Mouse (Mus musculus) CH12.LX (cell line): ENCODE data around the gene Clmp. TPM values are rescaled to one million over a fixed set of nuclear protein-coding genes. Genes with fewer than 3 reads are reported as not detected.
"Not testable (repeated sequence)": the region's sequence is repeated elsewhere in the genome, so short reads cannot be mapped to it uniquely, and the experiment has no call there.

Source experiments
- DNase-seq: peaks from one replicate; pipeline ENCODE4 v3.0.0-alpha.2; 2013; ENCODE audit errors: extremely low read depth
- H3K27ac ChIP-seq: 2 replicates; pipeline ENCODE4 v1.5.1; 2012; ENCODE audit warnings: low read depth, mild to moderate bottlenecking, control low read depth, moderate library complexity; ENCODE audit not compliant: insufficient read depth
- H3K27me3 ChIP-seq: replicated peaks from 2 replicates; pipeline ENCODE3; 2012; ENCODE audit warnings: inconsistent platforms
- H3K36me3 ChIP-seq, 2 experiments: replicated peaks in 1 of 2; 2 replicates each; pipeline versions ENCODE3 to v1.6.1; 2012; ENCODE audit warnings: inconsistent platforms in 1 of 2, low read length in 1 of 2, mild to moderate bottlenecking in 1 of 2, mixed read lengths in 1 of 2, moderate library complexity in 1 of 2; ENCODE audit not compliant: control insufficient read depth in 1 of 2, insufficient read depth in 1 of 2
- H3K4me1 ChIP-seq, 2 experiments: 2 replicates each; pipeline ENCODE4 v1.6.1; 2012; ENCODE audit warnings: inconsistent platforms in 1 of 2, moderate library complexity in 1 of 2; ENCODE audit not compliant: insufficient read depth in 2 of 2, control insufficient read depth in 1 of 2
- H3K4me2 ChIP-seq: 2 replicates; pipeline ENCODE4 v1.6.1; 2012; ENCODE audit warnings: low read depth, mild to moderate bottlenecking, control low read depth; ENCODE audit not compliant: poor library complexity, insufficient read depth, severe bottlenecking
- H3K4me3 ChIP-seq, 3 experiments: fragments of 150-350 bp in 1 of 3; sonication (generic) in 1 of 3; replicated peaks in 1 of 3; 2 replicates each; pipeline versions ENCODE3 to v1.5.1; 2011 to 2012; ENCODE audit warnings: low read depth in 2 of 3, low read length in 2 of 3, mild to moderate bottlenecking in 2 of 3, moderate library complexity in 2 of 3, control low read depth in 1 of 3, improper control_type of control experiment in 1 of 3, inconsistent platforms in 1 of 3, mixed read lengths in 1 of 3; ENCODE audit not compliant: poor library complexity in 1 of 3
- H3K79me2 ChIP-seq: replicated peaks from 2 replicates; pipeline ENCODE4 v1.6.1; 2012; ENCODE audit warnings: mild to moderate bottlenecking, moderate library complexity; ENCODE audit not compliant: control insufficient read depth, poor library complexity, insufficient read depth, severe bottlenecking; ENCODE audit errors: extremely low read depth
- H3K9ac ChIP-seq: 2 replicates; pipeline ENCODE4 v1.6.1; 2012; ENCODE audit warnings: low read depth, mild to moderate bottlenecking, control low read depth, moderate library complexity; ENCODE audit not compliant: insufficient read depth
- H3K9me3 ChIP-seq: replicated peaks from 2 replicates; pipeline ENCODE3; 2012; ENCODE audit warnings: low read length, inconsistent platforms, mixed read lengths
- BHLHE40 ChIP-seq: IDR thresholded peaks from 2 replicates; pipeline ENCODE4 v1.6.1; 2011; ENCODE audit warnings: mild to moderate bottlenecking, low read depth, low read length, improper control_type of control experiment
- E2F4 ChIP-seq: IDR thresholded peaks from 2 replicates; pipeline ENCODE4 v1.6.1; 2011; ENCODE audit warnings: low read depth, low read length, improper control_type of control experiment; ENCODE audit not compliant: insufficient replicate concordance
- HCFC1 ChIP-seq: IDR thresholded peaks from 2 replicates; pipeline ENCODE4 v1.6.1; 2012; ENCODE audit warnings: low read depth, mild to moderate bottlenecking, inconsistent platforms, low read length, improper control_type of control experiment
- JUN ChIP-seq: IDR thresholded peaks from 2 replicates; pipeline ENCODE4 v1.6.1; 2011; ENCODE audit warnings: low read depth, mild to moderate bottlenecking, low read length, improper control_type of control experiment, moderate library complexity; ENCODE audit not compliant: insufficient read depth
- JUND ChIP-seq: conservative IDR thresholded peaks from 2 replicates; pipeline ENCODE4 v1.6.1; 2011; ENCODE audit warnings: low read depth, low read length, improper control_type of control experiment
- KAT2A ChIP-seq: IDR thresholded peaks from 2 replicates; pipeline ENCODE4 v1.6.1; 2012; ENCODE audit warnings: low read length, improper control_type of control experiment, inconsistent platforms; ENCODE audit not compliant: insufficient replicate concordance
- MEF2A ChIP-seq: IDR thresholded peaks from 2 replicates; pipeline ENCODE4 v1.6.1; 2014; ENCODE audit warnings: low read depth, mild to moderate bottlenecking, inconsistent platforms, low read length, improper control_type of control experiment, borderline replicate concordance
- MXI1 ChIP-seq: IDR thresholded peaks from 2 replicates; pipeline ENCODE4 v1.6.1; 2011; ENCODE audit warnings: mild to moderate bottlenecking, low read depth, low read length, improper control_type of control experiment
- MYC ChIP-seq: IDR thresholded peaks from 2 replicates; pipeline ENCODE4 v1.6.1; 2011; ENCODE audit warnings: low read depth, mild to moderate bottlenecking, improper control_type of control experiment, low read length
- POLR2A ChIP-seq: IDR thresholded peaks from 2 replicates; pipeline ENCODE4 v1.6.1; 2011; ENCODE audit warnings: low read depth, mild to moderate bottlenecking, improper control_type of control experiment, low read length
- POLR2AphosphoS2 ChIP-seq: IDR thresholded peaks from 2 replicates; pipeline ENCODE4 v1.6.1; 2011; ENCODE audit warnings: low read depth, low read length, improper control_type of control experiment
- TCF12 ChIP-seq: IDR thresholded peaks from 2 replicates; pipeline ENCODE4 v1.6.1; 2014; ENCODE audit warnings: low read depth, mild to moderate bottlenecking, inconsistent platforms, low read length, improper control_type of control experiment
- UBTF ChIP-seq: IDR thresholded peaks from 2 replicates; pipeline ENCODE4 v1.6.1; 2012; ENCODE audit warnings: low read depth, mild to moderate bottlenecking, inconsistent platforms, low read length, improper control_type of control experiment, moderate library complexity
- USF1 ChIP-seq: IDR thresholded peaks from 2 replicates; pipeline ENCODE4 v1.6.1; 2014; ENCODE audit warnings: low read depth, mild to moderate bottlenecking, inconsistent platforms, low read length, improper control_type of control experiment
- ZKSCAN1 ChIP-seq: IDR thresholded peaks from 2 replicates; pipeline ENCODE4 v1.6.1; 2012; ENCODE audit warnings: low read depth, inconsistent platforms, low read length, improper control_type of control experiment, borderline replicate concordance
- ZMIZ1 ChIP-seq: IDR thresholded peaks from 2 replicates; pipeline ENCODE4 v1.6.1; 2012; ENCODE audit warnings: low read depth, mild to moderate bottlenecking, inconsistent platforms, low read length, improper control_type of control experiment
- ZNF384 ChIP-seq: IDR thresholded peaks from 2 replicates; pipeline ENCODE4 v1.6.1; 2012; ENCODE audit warnings: low read depth, low read length, improper control_type of control experiment, inconsistent platforms
- dilution Hi-C: fragments of 300-500 bp; cut with MboI; formaldehyde crosslinking; loops from 2 replicates; pipeline ENCODE4 v1.14.3; 2020; ENCODE audit warnings: low sequenced_read_pairs; ENCODE audit not compliant: extremely low pct_unique_long_range_greater_than_20kb, extremely low pct_ligation_motif_present
- in situ Hi-C: fragments of 300-500 bp; cut with MboI; formaldehyde crosslinking; loops from 3 replicates; pipeline ENCODE4 v1.14.3; 2019; ENCODE audit warnings: low sequenced_read_pairs, low pct_ligation_motif_present, low pct_unique_long_range_greater_than_20kb, mixed read lengths
- polyA plus RNA-seq: library from polyadenylated mRNA; unstranded; fragments of >175 nt; gene quantifications from 2 replicates; pipeline ENCODE4 v1.2.1, GENCODE M21; 2012; ENCODE audit warnings: low read depth; ENCODE audit not compliant: insufficient read length
- total RNA-seq, 2 experiments: library from RNA; depleted of rRNA; stranded (reverse); fragments of 300-350 nt in 1 of 2; fragments of >200 nt in 1 of 2; gene quantifications; 2 replicates each; pipeline ENCODE4 v1.2.3; 2012 to 2014

Clmp gene
- total and polyA plus RNA-seq, 3 experiments = not detected

GRCm38 (mm10) chr9:40772246-40772645, 86.5 kb downstream of the Clmp start:
- H3K79me2 ChIP-seq = no peaks in the 10 kb centered on the region
- no peak for DNase-seq
- no peak overlapping the region for H3K27ac ChIP-seq
- peaks cover 2 to 3% of the 10 kb centered on the region in 2 experiments; a peak in 3 of 4 replicates for H3K4me1 ChIP-seq
- in situ Hi-C loops = loop anchor here (25.0 kb wide), 1 partner anchor 360 kb away; no protein-coding TSS in a partner anchor
- dilution Hi-C loops = no loop called here
- no peak overlapping the region for H3K4me2 ChIP-seq
- no peak overlapping the region for H3K9ac ChIP-seq
- no peaks in the 10 kb centered on the region for H3K27me3 ChIP-seq
- no peaks in the 10 kb centered on the region for H3K36me3 ChIP-seq
- H3K9me3 ChIP-seq = no peaks in the 10 kb centered on the region
- TF ChIP-seq MEF2A (no peak), UBTF (no peak), USF1 (no peak), MYC (no peak), BHLHE40 (no peak), TCF12 (no peak), HCFC1 (no peak), ZMIZ1 (no peak)
- no peak overlapping the region for H3K4me3 ChIP-seq

- H3K27ac ChIP-seq, H3K27me3 ChIP-seq, H3K4me3 ChIP-seq, H3K36me3 ChIP-seq, DNase-seq, H3K4me2 ChIP-seq, H3K79me2 ChIP-seq, H3K4me1 ChIP-seq, dilution Hi-C loops, H3K9ac ChIP-seq, H3K9me3 ChIP-seq: not testable (repeated sequence)
- in situ Hi-C loops = loop anchor here (25.0 kb wide), 1 partner anchor 361 kb away; no protein-coding TSS in a partner anchor
These were observed 87.4 kb downstream of the Clmp start for GRCm38 (mm10) chr9:40773142-40773541.

- H3K27me3 ChIP-seq = no peaks in the 10 kb centered on the region
- H3K27ac ChIP-seq = no peak overlapping the region
- no peaks in the 10 kb centered on the region for H3K79me2 ChIP-seq
- H3K9ac ChIP-seq = no peak overlapping the region
- no peaks in the 10 kb centered on the region for H3K36me3 ChIP-seq
- in situ Hi-C loops = loop anchor here (25.0 kb wide), 1 partner anchor 362 kb away; no protein-coding TSS in a partner anchor
- no peak for DNase-seq
- no peak overlapping the region for H3K4me3 ChIP-seq
- no peak for TF ChIP-seq ZKSCAN1
- no peak for TF ChIP-seq JUN
- no peak for TF ChIP-seq MXI1
- TF ChIP-seq JUND = no peak
- TF ChIP-seq E2F4 = no peak
- TF ChIP-seq POLR2A = no peak
- TF ChIP-seq MYC = no peak
- TF ChIP-seq POLR2AphosphoS2 = no peak
- TF ChIP-seq ZNF384 = no peak
- no peak for TF ChIP-seq KAT2A
- TF ChIP-seq, all 38 proteins: peak for 0
- Histone ChIP-seq H3K4me1 (peaks cover 2 to 3% of the 10 kb centered on the region in 2 experiments; a peak in 3 of 4 replicates), H3K4me2 (no peak overlapping the region), H3K9me3 (no peaks in the 10 kb centered on the region)
- dilution Hi-C loops = no loop called here
These were observed 88.1 kb downstream of the Clmp start for GRCm38 (mm10) chr9:40773869-40774268.
